Mouse (Mus musculus): ENCODE measurements around the gene Stx6. TPM values are rescaled to one million over a fixed set of nuclear protein-coding genes. Genes with fewer than 3 reads are reported as not detected.

The Stx6 gene
- polyA plus RNA-seq, 1 experiment from 2014 or later, result 62.8 TPM

DNA sequence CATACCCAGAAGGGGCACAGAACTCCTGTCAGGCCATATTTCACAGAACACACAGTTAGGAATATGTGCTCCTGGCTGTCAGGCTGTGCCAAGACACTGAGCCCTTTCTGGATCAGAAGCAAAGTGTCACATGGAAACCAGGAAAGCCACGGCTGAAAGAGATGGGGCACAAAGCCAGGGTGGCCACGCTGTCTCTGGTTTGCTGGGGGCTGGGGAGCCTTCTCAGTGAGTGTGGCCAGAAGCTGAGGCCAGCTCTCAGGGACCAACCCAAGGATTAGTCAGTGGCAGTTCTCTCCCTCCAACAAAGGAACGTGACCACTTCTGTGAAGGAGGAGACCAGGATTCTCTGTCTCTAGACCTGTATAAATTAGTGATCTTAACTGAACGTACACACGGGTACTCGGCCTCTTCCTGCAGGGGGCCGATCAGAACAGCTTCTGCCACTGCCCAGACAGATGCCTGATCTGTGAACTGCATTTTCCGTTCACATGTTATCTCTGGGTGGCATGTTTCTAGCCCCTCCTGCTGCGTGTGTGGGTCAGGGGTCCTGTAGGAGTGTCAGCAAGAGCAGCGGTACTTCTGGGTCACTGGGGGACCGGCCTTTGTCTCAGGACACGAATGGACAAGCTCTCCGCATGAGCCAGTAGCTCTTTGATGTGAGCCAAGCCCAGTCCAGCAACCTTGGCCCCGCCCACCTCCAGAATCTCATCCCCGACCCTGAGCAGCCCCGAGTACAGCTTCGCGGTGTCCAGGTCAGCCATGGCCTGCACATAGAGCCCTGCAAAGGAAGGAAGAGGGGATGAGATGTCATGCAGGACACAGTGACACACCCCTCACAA is 54.6 kb downstream of the Stx6 start:
- H3K4me1 ChIP-seq (ENCODE audit: control insufficient read depth, insufficient read depth, low read length), result peaks cover 40% of the 10 kb centered on the region
- no peak overlapping the region for H3K4me3 ChIP-seq (ENCODE audit: low read depth, low read length)
- 0 out of 2 replicates have a peak overlapping the region, but pooled peaks have one; percentile 30 for H3K9ac ChIP-seq (ENCODE audit: low read depth, low read length)
- H3K36me3 ChIP-seq (ENCODE audit: control insufficient read depth, insufficient read depth, low read length), result peaks cover 11% of the 10 kb centered on the region
- H3K27me3 ChIP-seq (ENCODE audit: control insufficient read depth, insufficient read depth, low read length), result no peaks in the 10 kb centered on the region
- peak overlapping the region; percentile 70; the same call in 1 of the 2 replicates for H3K27ac ChIP-seq (ENCODE audit: low read depth, low read length)
- ATAC-seq (replicated peaks; ENCODE audit: insufficient number of reproducible peaks, low FRiP score, low TSS enrichment), result no peak
- 31% methylated on average over 18 of the region's 18 CpGs for WGBS (ENCODE audit: insufficient replicate concordance)
- H3K9me3 ChIP-seq (replicated peaks; ENCODE audit: control insufficient read depth, low read length), result no peaks in the 10 kb centered on the region
- H3K4me2 ChIP-seq, result no peak overlapping the region

DNA sequence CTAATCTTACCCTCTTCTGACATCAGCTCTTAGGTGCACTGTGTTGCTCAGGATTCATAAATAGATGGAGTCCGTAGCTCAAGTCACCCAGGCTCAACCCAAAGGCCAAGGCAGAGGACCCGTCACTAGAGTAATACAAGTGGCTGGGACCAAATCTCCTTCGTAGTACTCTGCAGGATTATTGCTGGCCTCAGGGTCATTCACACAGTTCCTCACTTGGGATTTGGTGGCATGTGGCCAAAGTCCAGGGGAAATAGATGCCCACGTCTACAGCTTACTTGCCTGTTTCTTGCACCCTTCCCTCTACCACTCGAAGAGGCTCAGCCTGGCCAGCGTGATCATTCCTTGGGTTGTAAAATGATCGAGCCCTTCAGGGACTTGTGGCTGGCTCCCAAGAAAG is 55.4 kb downstream of the Stx6 start:
- H3K27ac ChIP-seq (ENCODE audit: low read depth, low read length), result peak overlapping the region; percentile 41; the same call in 1 of the 2 replicates
- peaks cover 40% of the 10 kb centered on the region for H3K4me1 ChIP-seq (ENCODE audit: control insufficient read depth, insufficient read depth, low read length)
- peaks cover 11% of the 10 kb centered on the region for H3K36me3 ChIP-seq (ENCODE audit: control insufficient read depth, insufficient read depth, low read length)
- ATAC-seq (replicated peaks; ENCODE audit: insufficient number of reproducible peaks, low FRiP score, low TSS enrichment), result no peak
- WGBS (ENCODE audit: insufficient replicate concordance), result 79% methylated on average over 7 of the region's 7 CpGs
- H3K4me2 ChIP-seq, result no peak overlapping the region
- H3K9me3 ChIP-seq (replicated peaks; ENCODE audit: control insufficient read depth, low read length), result no peaks in the 10 kb centered on the region
- H3K4me3 ChIP-seq (ENCODE audit: low read depth, low read length), result no peak overlapping the region
- no peak overlapping the region for H3K9ac ChIP-seq (ENCODE audit: low read depth, low read length)
- H3K27me3 ChIP-seq (ENCODE audit: control insufficient read depth, insufficient read depth, low read length), result no peaks in the 10 kb centered on the region

DNA sequence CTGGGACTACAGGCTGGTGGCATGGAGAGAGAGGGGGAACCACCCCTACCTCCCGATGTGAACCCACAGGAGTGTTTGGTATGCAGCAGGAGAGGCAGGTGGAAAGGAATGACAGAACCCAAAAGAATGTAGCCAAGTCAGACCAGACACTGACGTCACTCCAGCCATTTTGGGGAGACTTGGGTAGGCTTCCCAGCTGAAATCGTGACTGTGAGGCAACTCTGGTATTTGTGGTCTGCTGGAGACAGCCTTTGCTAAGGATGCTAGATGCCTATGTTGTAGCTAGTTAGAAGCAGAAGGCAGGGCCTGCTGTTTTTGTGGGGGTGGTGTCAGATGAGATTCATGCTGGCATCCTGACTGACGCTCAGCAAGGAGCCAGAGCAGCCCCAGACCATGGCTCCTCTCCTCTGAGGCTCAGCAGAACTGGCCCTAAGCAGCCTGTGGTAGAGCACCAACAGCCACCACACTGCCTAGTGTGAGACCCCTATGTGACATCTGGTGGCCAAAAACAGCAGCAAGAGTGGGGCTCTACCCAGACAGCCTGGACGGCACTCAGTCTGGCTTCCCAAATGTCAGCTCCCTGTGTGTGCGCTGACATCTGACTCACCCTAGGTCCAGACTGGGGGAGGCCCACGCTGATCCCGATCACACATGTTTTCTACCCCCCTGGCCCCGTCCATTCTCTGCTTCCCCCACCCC is 56.7 kb downstream of the Stx6 start:
- Histone ChIP-seq H3K4me3 (ENCODE audit: low read depth, low read length) (no peak overlapping the region), H3K27ac (ENCODE audit: low read depth, low read length) (no peak overlapping the region), H3K27me3 (ENCODE audit: control insufficient read depth, insufficient read depth, low read length) (no peaks in the 10 kb centered on the region), H3K4me2 (no peak overlapping the region), H3K9me3 (replicated peaks; ENCODE audit: control insufficient read depth, low read length) (no peaks in the 10 kb centered on the region), H3K4me1 (ENCODE audit: control insufficient read depth, insufficient read depth, low read length) (peaks cover 40% of the 10 kb centered on the region), H3K36me3 (ENCODE audit: control insufficient read depth, insufficient read depth, low read length) (peaks cover 11% of the 10 kb centered on the region), H3K9ac (ENCODE audit: low read depth, low read length) (no peak overlapping the region)
- WGBS (ENCODE audit: insufficient replicate concordance), result 36% methylated on average over 9 of the region's 9 CpGs
- ATAC-seq (replicated peaks; ENCODE audit: insufficient number of reproducible peaks, low FRiP score, low TSS enrichment), result no peak

DNA sequence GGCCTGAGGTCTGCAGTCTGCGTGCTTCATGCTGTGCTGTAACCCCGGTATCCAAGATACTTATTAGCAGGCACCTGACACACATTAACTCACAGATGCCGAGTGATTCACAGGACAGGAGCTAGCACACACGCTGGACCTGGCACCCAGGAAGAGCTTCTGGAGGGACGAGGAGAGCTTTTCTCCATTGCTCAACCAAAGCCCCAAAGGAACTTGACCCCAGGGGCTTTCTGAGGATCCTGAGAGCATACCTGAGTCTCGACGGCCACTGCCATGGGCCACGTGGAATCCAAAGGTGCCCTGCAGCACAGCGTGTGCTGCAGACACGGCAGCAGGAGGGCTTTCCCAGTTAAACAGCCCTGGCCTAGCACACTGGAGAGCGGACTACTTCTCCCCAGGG is 57.8 kb downstream of the Stx6 start:
- H3K9me3 ChIP-seq (replicated peaks; ENCODE audit: control insufficient read depth, low read length), result no peaks in the 10 kb centered on the region
- no peak overlapping the region for H3K4me2 ChIP-seq
- H3K36me3 ChIP-seq (ENCODE audit: control insufficient read depth, insufficient read depth, low read length), result peaks cover 11% of the 10 kb centered on the region
- H3K9ac ChIP-seq (ENCODE audit: low read depth, low read length), result no peak overlapping the region
- peaks cover 35% of the 10 kb centered on the region for H3K4me1 ChIP-seq (ENCODE audit: control insufficient read depth, insufficient read depth, low read length)
- H3K27ac ChIP-seq (ENCODE audit: low read depth, low read length), result no peak overlapping the region
- H3K4me3 ChIP-seq (ENCODE audit: low read depth, low read length), result no peak overlapping the region
- no peak for ATAC-seq (replicated peaks; ENCODE audit: insufficient number of reproducible peaks, low FRiP score, low TSS enrichment)
- H3K27me3 ChIP-seq (ENCODE audit: control insufficient read depth, insufficient read depth, low read length), result no peaks in the 10 kb centered on the region
- WGBS (ENCODE audit: insufficient replicate concordance), result 81% methylated on average over 11 of the region's 11 CpGs

DNA sequence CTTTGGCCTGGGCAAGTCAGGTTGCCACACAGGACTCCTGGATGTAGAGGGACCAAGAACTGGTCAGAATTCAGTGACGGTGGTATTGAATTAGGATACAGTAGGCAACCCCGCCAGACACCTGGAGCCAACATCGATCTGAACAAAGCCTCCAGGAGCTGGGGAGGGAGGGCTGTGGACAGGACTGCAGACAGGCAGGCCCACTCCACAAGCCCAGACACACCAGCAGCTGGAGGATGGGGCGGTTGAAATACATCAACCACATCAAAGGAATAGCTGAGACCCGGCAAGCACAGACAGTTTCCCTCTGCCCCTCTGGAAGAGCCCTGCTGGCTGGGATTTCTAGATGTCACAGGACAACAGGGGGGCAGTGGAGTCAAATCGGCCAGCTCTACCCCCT is 58.3 kb downstream of the Stx6 start:
- Histone ChIP-seq H3K9me3 (replicated peaks; ENCODE audit: control insufficient read depth, low read length) (no peaks in the 10 kb centered on the region), H3K4me2 (no peak overlapping the region), H3K4me3 (ENCODE audit: low read depth, low read length) (no peak overlapping the region), H3K27ac (ENCODE audit: low read depth, low read length) (no peak overlapping the region), H3K4me1 (ENCODE audit: control insufficient read depth, insufficient read depth, low read length) (peaks cover 30% of the 10 kb centered on the region), H3K27me3 (ENCODE audit: control insufficient read depth, insufficient read depth, low read length) (no peaks in the 10 kb centered on the region), H3K9ac (ENCODE audit: low read depth, low read length) (no peak overlapping the region), H3K36me3 (ENCODE audit: control insufficient read depth, insufficient read depth, low read length) (peaks cover 11% of the 10 kb centered on the region)
- 63% methylated on average over 6 of the region's 6 CpGs for WGBS (ENCODE audit: insufficient replicate concordance)
- ATAC-seq (replicated peaks; ENCODE audit: insufficient number of reproducible peaks, low FRiP score, low TSS enrichment), result no peak

DNA sequence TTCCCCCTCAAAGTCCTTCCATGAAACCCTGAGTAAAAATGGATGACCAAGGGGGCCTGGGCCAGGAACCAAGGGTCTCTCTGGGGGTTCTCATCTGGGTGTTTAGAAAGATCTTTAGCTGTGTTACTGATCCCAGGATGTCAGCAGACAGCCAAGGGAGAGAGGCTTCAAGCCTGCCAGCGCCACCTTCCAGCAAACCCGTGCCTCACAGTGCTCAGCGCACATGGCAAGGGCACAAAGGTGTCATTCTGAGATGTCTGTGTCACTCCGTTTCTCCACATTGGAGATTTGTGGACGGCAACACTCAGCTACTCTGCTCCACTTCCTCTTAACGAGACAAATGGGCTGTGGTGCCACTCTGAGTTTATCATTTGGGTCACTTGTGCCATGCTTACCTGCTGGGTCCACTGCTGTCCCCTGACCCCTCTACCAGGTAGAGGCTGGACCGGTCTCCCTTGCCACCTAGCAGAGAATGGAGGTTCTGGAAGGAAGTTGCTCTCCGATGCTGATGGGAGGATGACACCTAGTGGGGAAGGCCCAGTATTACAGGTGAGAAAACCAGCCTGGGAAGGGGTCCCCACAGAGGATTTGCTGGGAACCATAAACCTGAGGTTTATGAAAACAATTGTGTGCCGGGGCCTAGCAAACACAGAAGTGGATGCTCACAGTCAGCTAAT is 59.5 kb downstream of the Stx6 start:
- Histone ChIP-seq H3K4me2 (no peak overlapping the region), H3K27ac (ENCODE audit: low read depth, low read length) (no peak overlapping the region), H3K9me3 (replicated peaks; ENCODE audit: control insufficient read depth, low read length) (no peaks in the 10 kb centered on the region), H3K36me3 (ENCODE audit: control insufficient read depth, insufficient read depth, low read length) (peaks cover 11% of the 10 kb centered on the region), H3K27me3 (ENCODE audit: control insufficient read depth, insufficient read depth, low read length) (no peaks in the 10 kb centered on the region), H3K4me3 (ENCODE audit: low read depth, low read length) (no peak overlapping the region), H3K4me1 (ENCODE audit: control insufficient read depth, insufficient read depth, low read length) (peaks cover 22% of the 10 kb centered on the region), H3K9ac (ENCODE audit: low read depth, low read length) (no peak overlapping the region)
- no peak for ATAC-seq (replicated peaks; ENCODE audit: insufficient number of reproducible peaks, low FRiP score, low TSS enrichment)
- 52% methylated on average over 9 of the region's 9 CpGs for WGBS (ENCODE audit: insufficient replicate concordance)

DNA sequence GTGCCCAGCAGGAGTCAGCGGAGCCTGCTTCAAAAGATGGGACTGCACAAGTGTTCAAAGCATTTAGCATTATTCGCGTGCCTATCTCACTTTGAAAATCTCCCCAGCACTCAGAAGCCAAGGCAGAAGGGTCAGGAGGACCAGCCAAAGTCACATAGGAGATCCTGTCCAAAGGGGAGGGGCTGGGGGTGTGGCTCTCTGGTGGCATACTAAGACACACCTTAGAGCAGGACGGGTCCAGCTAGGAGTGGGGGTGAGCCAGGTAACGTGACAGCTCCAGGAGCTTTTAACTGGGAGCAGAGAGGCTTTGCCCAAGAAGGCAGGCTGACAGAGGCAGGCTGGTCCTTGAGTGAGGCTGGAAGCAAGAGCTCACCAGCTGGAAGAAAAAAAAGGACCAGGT is 60.4 kb downstream of the Stx6 start:
- H3K36me3 ChIP-seq (ENCODE audit: control insufficient read depth, insufficient read depth, low read length), result peaks cover 11% of the 10 kb centered on the region
- no peak overlapping the region for H3K4me3 ChIP-seq (ENCODE audit: low read depth, low read length)
- H3K9ac ChIP-seq (ENCODE audit: low read depth, low read length), result no peak overlapping the region
- no peaks in the 10 kb centered on the region for H3K27me3 ChIP-seq (ENCODE audit: control insufficient read depth, insufficient read depth, low read length)
- H3K27ac ChIP-seq (ENCODE audit: low read depth, low read length), result no peak overlapping the region
- no peaks in the 10 kb centered on the region for H3K9me3 ChIP-seq (replicated peaks; ENCODE audit: control insufficient read depth, low read length)
- no peak for ATAC-seq (replicated peaks; ENCODE audit: insufficient number of reproducible peaks, low FRiP score, low TSS enrichment)
- peaks cover 16% of the 10 kb centered on the region for H3K4me1 ChIP-seq (ENCODE audit: control insufficient read depth, insufficient read depth, low read length)
- no peak overlapping the region for H3K4me2 ChIP-seq
- 89% methylated on average over 5 of the region's 5 CpGs for WGBS (ENCODE audit: insufficient replicate concordance)

DNA sequence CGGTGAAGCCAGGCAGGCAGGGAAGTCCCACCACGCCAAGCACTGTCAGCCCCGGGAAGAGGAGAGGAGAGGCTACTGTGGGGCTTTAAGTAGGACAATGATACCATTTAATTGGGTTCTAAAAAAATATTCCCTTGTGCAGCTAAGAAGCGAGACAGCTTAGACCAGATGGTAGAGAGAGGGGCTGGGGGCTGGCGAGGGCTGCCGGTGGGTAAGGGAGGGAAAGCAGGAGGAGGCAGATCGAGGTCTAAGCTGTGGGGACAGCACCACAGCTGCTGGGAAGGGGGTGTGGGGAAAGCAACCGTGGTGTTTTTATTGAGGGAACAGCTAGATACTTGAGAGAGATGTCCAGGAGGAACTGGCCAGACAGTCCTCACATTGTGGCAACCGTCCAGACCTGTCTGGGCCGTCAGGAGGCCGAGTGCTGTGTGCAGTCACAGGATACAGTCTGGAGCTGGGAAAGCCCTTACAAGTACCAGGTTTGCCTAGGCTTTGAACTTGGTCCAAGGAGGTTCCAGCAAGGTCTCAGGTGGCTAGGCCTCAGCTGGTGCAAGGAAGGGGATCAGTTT is 63.7 kb downstream of the Stx6 start:
- H3K27me3 ChIP-seq (ENCODE audit: control insufficient read depth, insufficient read depth, low read length), result no peaks in the 10 kb centered on the region
- no peak for ATAC-seq (replicated peaks; ENCODE audit: insufficient number of reproducible peaks, low FRiP score, low TSS enrichment)
- H3K9me3 ChIP-seq (replicated peaks; ENCODE audit: control insufficient read depth, low read length), result no peaks in the 10 kb centered on the region
- H3K4me2 ChIP-seq, result no peak overlapping the region
- no peak overlapping the region for H3K9ac ChIP-seq (ENCODE audit: low read depth, low read length)
- no peak overlapping the region for H3K4me3 ChIP-seq (ENCODE audit: low read depth, low read length)
- WGBS (ENCODE audit: insufficient replicate concordance), result 62% methylated on average over 11 of the region's 11 CpGs
- H3K4me1 ChIP-seq (ENCODE audit: control insufficient read depth, insufficient read depth, low read length), result peaks cover 17% of the 10 kb centered on the region
- peaks cover 10% of the 10 kb centered on the region for H3K36me3 ChIP-seq (ENCODE audit: control insufficient read depth, insufficient read depth, low read length)
- no peak overlapping the region for H3K27ac ChIP-seq (ENCODE audit: low read depth, low read length)
